Mouse (Mus musculus): ENCODE measurements around the gene Tuft1.
"Not testable (repeated sequence)": the region's sequence is repeated elsewhere in the genome, so short reads cannot be mapped to it uniquely, and the experiment has no call there.

Tuft1 gene

DNA sequence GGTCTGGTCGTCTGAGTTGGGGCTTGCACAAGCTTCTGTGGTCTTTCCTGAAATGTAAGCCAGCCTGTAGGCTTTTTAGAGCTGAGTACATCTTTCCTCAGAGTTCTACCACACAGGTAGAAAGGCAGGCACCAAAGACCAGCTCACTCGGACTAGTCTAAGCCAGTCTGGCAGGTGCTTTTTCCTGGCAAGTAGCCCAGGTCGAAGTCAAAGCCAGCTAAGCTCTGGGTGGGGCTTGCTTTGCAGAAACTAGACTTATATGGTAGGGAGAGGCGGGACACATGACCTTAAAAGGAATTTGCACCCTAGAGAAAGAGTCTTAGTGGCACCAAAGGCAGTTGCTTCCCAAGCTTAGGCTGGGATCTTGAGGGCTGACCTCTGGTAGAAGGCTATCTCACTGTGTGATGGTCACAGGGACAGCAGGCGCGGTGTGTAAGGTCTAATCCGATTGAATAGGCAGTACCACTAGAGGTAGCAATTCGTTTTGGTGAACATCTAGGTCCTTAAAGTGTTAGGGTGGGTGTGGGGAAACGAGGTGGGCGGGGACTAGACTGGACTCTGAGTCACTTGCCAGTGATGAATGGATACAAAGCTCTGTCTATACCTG, 573 bp upstream of the Tuft1 start:
- DNase-seq (ENCODE audit: low spot score) = not testable (repeated sequence)

DNA sequence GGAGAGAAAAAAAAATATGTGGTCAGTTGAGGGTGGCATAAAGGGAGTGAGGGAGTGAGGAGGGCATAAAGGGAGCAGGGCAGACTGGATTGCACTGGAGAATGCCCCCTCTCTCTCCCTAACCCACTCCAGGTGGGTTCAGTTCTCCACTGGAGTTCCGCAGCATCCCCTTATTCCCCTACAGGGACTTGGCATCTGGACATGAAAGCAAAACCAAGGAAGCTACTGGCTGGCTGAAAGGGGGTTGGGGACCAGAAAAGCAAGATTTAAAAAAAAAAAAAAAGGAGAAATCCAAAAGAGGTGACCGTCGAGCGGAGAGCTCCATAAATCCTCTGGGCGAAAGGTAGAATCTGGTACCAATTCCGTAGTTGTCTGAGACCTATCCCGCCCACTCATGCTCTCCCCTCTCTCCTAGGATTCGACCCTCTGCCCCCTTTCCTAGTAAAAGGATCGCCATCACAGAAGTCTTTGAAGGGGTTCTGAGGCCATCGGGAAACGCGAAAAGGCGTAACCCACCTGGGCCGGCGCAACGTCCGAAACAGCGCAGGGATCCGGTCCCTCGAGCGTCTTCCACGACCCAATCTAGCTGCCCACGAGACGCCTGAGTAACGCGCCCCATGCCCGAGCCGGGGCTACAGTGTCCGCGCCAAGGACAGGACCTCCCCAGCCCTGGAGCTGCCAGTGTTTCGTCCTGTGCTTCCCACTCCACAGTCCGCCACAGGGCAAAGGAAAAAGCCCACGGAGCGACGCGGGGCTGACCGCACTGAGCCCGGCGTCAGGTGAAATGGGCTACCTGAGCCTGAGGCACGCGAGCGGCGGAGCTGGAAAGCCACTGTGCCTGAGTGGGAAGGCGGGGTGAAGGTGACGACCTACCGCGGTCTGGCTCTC, 576 bp downstream of the Tuft1 start:
- DNase-seq (ENCODE audit: low spot score) = not testable (repeated sequence)

DNA sequence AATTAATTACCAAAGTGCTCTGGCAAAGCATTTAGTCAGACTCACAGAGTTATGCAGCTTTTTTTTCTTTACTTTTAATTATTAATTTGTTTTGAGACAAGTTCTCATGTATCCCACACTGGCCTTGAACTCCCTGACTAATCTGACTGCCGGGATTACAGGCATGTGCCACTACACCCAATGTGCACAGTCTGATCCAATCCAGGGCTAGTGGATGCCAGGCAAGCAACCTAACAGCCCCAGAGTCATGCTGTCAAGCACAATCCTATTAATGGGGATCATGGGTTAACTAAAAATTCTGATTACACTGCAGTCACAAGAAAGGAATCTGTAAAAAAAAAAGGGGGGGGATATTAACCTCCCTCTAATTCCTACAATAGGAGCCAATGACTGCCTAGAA, 4.7 kb downstream of the Tuft1 start:
- not testable (repeated sequence) for DNase-seq (ENCODE audit: low spot score)

DNA sequence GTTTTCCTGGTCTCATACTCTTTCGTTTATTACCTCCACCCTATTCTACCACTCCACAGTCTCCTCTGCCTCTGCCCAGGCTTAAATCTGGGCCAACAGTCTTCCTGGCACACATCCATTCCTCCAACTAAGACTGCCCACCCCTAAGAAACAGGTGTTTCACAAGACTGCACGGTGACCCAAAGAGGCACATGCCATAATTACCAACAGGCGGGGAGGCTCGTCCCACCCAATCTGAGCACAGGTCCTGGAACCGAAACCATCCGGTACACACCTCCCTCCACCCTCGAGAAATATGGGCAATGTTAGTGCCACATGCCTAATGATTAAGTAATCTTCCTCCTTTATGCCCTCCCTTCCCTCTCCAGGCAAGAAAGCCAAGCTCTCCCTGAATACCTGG, 8.3 kb downstream of the Tuft1 start:
- DNase-seq (ENCODE audit: low spot score) = no peak

DNA sequence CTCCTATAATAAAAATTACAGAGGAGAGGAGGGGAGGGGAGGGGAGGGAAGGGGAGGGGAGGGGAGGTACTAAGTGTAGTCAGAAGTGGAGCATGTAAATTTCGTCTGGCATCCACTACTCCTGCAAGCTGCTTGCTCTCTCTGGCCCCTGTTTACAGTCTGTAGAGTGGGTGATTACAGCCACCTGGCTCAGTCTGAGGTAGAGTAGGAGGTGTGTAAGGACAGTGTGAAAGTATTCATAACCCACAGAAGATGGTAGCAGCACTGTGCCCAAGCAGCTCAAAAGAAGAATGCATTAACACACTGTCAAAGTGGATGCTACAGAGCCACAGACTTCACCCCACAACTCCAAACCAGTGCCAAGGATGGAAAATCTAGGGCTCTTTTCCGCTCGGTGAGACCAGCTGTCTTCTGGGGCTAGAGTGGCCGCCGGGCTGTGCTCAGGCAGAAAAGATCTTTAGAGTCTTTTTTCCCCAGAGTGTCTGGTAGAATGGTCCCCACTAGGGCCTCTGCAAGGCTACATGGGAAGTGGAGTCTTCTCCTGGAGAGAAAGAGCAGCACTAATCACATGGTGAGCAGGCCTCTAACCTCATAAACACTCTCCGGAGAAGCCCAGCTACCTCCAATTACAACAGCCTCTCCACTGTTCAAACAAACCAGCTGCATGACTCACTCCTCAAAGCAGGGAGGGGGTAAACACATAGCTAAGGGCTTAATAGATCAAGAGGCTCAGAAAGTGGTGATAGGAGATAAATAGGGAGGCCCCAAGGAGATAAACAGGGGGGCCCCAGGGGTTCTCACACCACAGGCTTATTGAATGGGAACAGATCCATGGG, 9.7 kb downstream of the Tuft1 start:
- no peak for DNase-seq (ENCODE audit: low spot score)

GRCm38 (mm10) chr3:94642495-94643162, 16.0 kb downstream of the Tuft1 start, which contains the start of gene Gm10972:
TSS of gene Gm10972 (plus strand) at chr3:94643112.
- not testable (repeated sequence) for DNase-seq (ENCODE audit: low spot score)

GRCm38 (mm10) chr3:94629876-94630275, 28.8 kb downstream of the Tuft1 start:
- no peak for DNase-seq (ENCODE audit: low spot score)

GRCm38 (mm10) chr3:94628712-94629111, 30.0 kb downstream of the Tuft1 start:
- no peak for DNase-seq (ENCODE audit: low spot score)

GRCm38 (mm10) chr3:94624281-94624680, 34.4 kb downstream of the Tuft1 start:
- DNase-seq (ENCODE audit: low spot score) = no peak

DNA sequence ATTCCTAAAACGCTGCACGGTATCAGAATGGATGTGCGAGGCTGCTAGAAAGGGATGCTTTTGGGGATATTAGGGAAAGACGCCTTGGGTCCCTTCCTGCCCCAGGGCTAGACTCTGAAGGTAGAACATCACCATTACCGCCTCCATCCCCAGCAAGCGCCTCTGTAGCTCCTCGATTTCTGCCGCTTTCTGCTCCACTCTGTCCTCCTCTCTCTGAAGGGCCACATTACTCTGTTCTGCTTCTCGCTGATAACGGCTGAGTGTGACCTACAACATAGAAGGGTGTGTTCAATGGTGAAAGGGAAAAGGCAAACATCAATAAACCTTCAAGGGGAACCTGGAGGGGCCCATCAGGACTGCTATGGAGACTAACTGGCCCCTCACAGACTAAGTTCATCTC, 36.1 kb downstream of the Tuft1 start:
- DNase-seq (ENCODE audit: low spot score) = no peak

DNA sequence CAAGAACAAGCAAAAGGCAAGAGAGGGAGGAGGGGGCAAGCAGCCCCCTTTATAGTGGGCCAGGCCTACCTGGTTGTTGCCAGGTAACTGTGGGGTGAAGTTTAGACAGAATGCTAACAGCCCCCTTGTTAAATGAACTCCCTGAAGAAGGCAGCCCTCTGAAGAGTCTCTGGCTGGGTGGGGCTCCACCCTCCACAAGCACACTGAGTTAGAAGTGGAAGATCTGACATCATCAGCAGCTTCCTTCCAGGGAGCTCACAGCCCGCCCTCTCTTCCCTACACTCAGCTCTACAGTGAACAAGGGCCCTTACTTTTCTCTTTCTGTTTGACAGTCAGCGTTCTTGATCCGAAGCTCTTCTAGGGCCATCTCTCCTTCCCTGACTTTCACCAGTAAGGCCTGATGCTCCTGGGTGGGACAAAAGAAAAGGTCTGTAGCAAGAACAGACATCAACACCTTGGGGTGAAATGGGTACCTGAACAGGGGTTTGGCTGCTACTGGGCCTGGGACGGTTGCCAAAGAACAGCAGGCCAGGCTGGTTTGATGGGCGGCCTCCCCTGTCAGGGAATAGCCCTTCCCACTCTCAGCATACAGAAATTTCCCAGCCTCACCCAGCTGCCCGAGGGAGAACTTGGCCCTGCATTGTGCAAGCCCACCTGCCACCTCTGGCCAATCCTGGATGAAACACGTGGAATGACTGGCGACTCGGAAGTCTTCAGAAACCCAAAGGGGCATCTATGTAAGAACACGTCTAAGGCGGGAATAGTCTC, 36.7 kb downstream of the Tuft1 start:
- DNase-seq (ENCODE audit: low spot score) = no peak

DNA sequence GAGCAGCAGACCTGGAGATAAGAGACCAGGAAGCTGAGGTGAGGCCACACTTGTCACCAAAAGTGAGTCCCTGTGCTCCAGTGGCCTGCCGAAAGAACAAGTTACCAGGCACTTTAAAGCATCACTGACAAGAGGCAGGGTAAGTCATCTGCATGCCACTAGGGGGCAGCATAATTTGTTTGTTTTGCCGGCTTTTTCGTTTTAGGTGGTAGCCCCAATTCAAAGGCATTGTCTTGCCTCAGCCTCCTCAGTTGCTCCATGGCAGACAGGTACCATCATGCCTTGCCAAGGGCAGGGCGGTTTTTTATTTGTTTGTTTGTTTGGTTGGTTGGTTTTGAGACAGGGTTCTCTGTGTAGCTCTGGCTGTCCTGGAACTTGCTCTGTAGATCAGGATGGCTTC, 42.0 kb downstream of the Tuft1 start:
- no peak for DNase-seq (ENCODE audit: low spot score)

- no peak for DNase-seq (ENCODE audit: low spot score)
These were observed 45.3 kb downstream of the Tuft1 start for GRCm38 (mm10) chr3:94613258-94613878.

- no peak for DNase-seq (ENCODE audit: low spot score)
These were observed 46.4 kb downstream of the Tuft1 start for GRCm38 (mm10) chr3:94612274-94612673.

DNA sequence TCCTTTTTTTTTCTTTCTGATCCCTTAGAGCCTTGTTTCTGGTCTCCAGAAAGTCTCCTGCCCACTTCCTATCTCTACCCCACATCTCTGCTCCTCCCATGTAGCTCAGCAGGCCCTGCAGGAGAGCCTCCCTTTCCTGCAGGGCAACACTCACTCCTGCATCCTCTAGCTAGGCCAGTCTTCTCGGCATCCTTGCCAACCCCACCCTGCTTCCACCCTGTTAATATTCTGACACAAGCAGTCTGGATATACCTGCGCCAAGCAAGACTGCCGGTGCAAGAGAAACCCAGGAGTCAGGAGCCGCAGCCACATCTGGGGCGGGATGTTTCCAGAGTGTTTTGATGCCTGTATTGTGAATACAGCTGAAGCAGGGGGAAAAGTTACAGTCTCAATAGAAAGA, 46.8 kb downstream of the Tuft1 start:
- DNase-seq (ENCODE audit: low spot score) = no peak

DNA sequence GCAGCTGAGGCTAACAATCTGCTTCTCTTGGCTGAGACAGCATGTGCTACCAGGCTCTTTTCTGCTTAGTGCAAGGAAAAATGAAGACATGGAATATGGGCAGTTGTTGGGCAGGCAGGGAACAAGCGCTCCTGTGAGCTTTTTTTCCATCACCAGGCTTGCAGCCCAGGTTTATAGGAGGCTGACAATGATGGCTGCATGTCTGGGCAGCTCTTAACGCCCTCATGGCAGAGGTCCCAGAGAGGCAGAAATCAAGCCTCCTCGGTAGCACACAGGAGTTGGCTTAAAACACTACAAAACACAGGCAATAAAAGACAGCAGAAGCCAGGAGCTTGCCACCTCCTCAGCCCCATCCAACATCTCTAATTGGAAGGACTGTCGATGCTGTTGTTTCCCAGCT, 47.3 kb downstream of the Tuft1 start:
- DNase-seq (ENCODE audit: low spot score) = no peak

GRCm38 (mm10) chr3:94610581-94610980, 48.1 kb downstream of the Tuft1 start:
- no peak for DNase-seq (ENCODE audit: low spot score)

GRCm38 (mm10) chr3:94609621-94610020, 49.1 kb downstream of the Tuft1 start:
- DNase-seq (ENCODE audit: low spot score) = no peak

DNA sequence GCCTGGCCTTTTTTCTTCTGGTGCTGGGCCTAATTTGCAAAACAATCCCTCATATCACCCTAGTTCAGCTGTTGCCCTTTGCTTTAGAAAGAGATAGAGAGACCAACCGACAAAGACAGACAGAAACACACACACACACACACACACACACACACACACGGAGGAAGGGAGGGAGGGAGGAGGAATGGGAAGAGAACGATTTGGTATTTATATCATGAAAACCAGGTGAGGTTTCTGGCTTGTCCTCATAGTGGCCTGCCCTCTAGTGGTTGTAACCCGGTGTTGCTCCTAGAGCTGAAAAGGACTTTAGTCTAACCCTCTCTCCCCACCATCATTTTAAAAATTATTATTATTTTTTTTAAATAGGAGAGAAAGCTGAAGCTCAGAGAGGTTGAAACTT, 56.7 kb downstream of the Tuft1 start:
- DNase-seq (ENCODE audit: low spot score) = no peak

GRCm38 (mm10) chr3:94597224-94597779, 61.4 kb downstream of the Tuft1 start:
- no peak for DNase-seq (ENCODE audit: low spot score)

All from testis, postnatal 14 days (tissue).